Mouse (Mus musculus) CH12.LX (cell line): ENCODE results near the gene Kcnh4. TPM values are rescaled to one million over a fixed set of nuclear protein-coding genes. Genes with fewer than 3 reads are reported as not detected.

Experiments used
- DNase-seq: peaks from one replicate; pipeline ENCODE4 v3.0.0-alpha.2; 2013; ENCODE audit errors: extremely low read depth
- H3K27ac ChIP-seq: 2 replicates; pipeline ENCODE4 v1.5.1; 2012; ENCODE audit warnings: low read depth, mild to moderate bottlenecking, control low read depth, moderate library complexity; ENCODE audit not compliant: insufficient read depth
- H3K27me3 ChIP-seq: replicated peaks from 2 replicates; pipeline ENCODE3; 2012; ENCODE audit warnings: inconsistent platforms
- H3K36me3 ChIP-seq, 2 experiments: replicated peaks in 1 of 2; 2 replicates each; pipeline versions ENCODE3 to v1.6.1; 2012; ENCODE audit warnings: inconsistent platforms in 1 of 2, low read length in 1 of 2, mild to moderate bottlenecking in 1 of 2, mixed read lengths in 1 of 2, moderate library complexity in 1 of 2; ENCODE audit not compliant: control insufficient read depth in 1 of 2, insufficient read depth in 1 of 2
- H3K4me1 ChIP-seq, 2 experiments: 2 replicates each; pipeline ENCODE4 v1.6.1; 2012; ENCODE audit warnings: inconsistent platforms in 1 of 2, moderate library complexity in 1 of 2; ENCODE audit not compliant: insufficient read depth in 2 of 2, control insufficient read depth in 1 of 2
- H3K4me2 ChIP-seq: 2 replicates; pipeline ENCODE4 v1.6.1; 2012; ENCODE audit warnings: low read depth, mild to moderate bottlenecking, control low read depth; ENCODE audit not compliant: poor library complexity, insufficient read depth, severe bottlenecking
- H3K4me3 ChIP-seq, 3 experiments: fragments of 150-350 bp in 1 of 3; sonication (generic) in 1 of 3; replicated peaks in 1 of 3; 2 replicates each; pipeline versions ENCODE3 to v1.5.1; 2011 to 2012; ENCODE audit warnings: low read depth in 2 of 3, low read length in 2 of 3, mild to moderate bottlenecking in 2 of 3, moderate library complexity in 2 of 3, control low read depth in 1 of 3, improper control_type of control experiment in 1 of 3, inconsistent platforms in 1 of 3, mixed read lengths in 1 of 3; ENCODE audit not compliant: poor library complexity in 1 of 3
- H3K79me2 ChIP-seq: replicated peaks from 2 replicates; pipeline ENCODE4 v1.6.1; 2012; ENCODE audit warnings: mild to moderate bottlenecking, moderate library complexity; ENCODE audit not compliant: control insufficient read depth, poor library complexity, insufficient read depth, severe bottlenecking; ENCODE audit errors: extremely low read depth
- H3K9ac ChIP-seq: 2 replicates; pipeline ENCODE4 v1.6.1; 2012; ENCODE audit warnings: low read depth, mild to moderate bottlenecking, control low read depth, moderate library complexity; ENCODE audit not compliant: insufficient read depth
- H3K9me3 ChIP-seq: replicated peaks from 2 replicates; pipeline ENCODE3; 2012; ENCODE audit warnings: low read length, inconsistent platforms, mixed read lengths
- E2F4 ChIP-seq: IDR thresholded peaks from 2 replicates; pipeline ENCODE4 v1.6.1; 2011; ENCODE audit warnings: low read depth, low read length, improper control_type of control experiment; ENCODE audit not compliant: insufficient replicate concordance
- ETS1 ChIP-seq: conservative IDR thresholded peaks from 2 replicates; pipeline ENCODE4 v1.6.1; 2012; ENCODE audit warnings: low read depth, mild to moderate bottlenecking, inconsistent platforms, low read length, improper control_type of control experiment, moderate library complexity
- GABPA ChIP-seq: IDR thresholded peaks from 2 replicates; pipeline ENCODE4 v1.6.1; 2012; ENCODE audit warnings: low read depth, low read length, improper control_type of control experiment, inconsistent platforms; ENCODE audit not compliant: insufficient replicate concordance
- IRF4 ChIP-seq: IDR thresholded peaks from 2 replicates; pipeline ENCODE4 v1.6.1; 2014; ENCODE audit warnings: low read depth, mild to moderate bottlenecking, inconsistent platforms, low read length, improper control_type of control experiment
- JUND ChIP-seq: conservative IDR thresholded peaks from 2 replicates; pipeline ENCODE4 v1.6.1; 2011; ENCODE audit warnings: low read depth, low read length, improper control_type of control experiment
- MAFK ChIP-seq: IDR thresholded peaks from 2 replicates; pipeline ENCODE4 v1.6.1; 2011; ENCODE audit warnings: low read length, improper control_type of control experiment; ENCODE audit not compliant: insufficient replicate concordance
- MAX ChIP-seq: IDR thresholded peaks from 2 replicates; pipeline ENCODE4 v1.6.1; 2011; ENCODE audit warnings: low read length, improper control_type of control experiment
- MAZ ChIP-seq: IDR thresholded peaks from 2 replicates; pipeline ENCODE4 v1.6.1; 2012; ENCODE audit warnings: low read depth, mild to moderate bottlenecking, inconsistent platforms, low read length, improper control_type of control experiment, moderate library complexity
- MEF2A ChIP-seq: IDR thresholded peaks from 2 replicates; pipeline ENCODE4 v1.6.1; 2014; ENCODE audit warnings: low read depth, mild to moderate bottlenecking, inconsistent platforms, low read length, improper control_type of control experiment, borderline replicate concordance
- MXI1 ChIP-seq: IDR thresholded peaks from 2 replicates; pipeline ENCODE4 v1.6.1; 2011; ENCODE audit warnings: mild to moderate bottlenecking, low read depth, low read length, improper control_type of control experiment
- NRF1 ChIP-seq: IDR thresholded peaks from 2 replicates; pipeline ENCODE4 v1.6.1; 2014; ENCODE audit warnings: low read depth, mild to moderate bottlenecking, inconsistent platforms, low read length, improper control_type of control experiment, moderate library complexity
- RAD21 ChIP-seq: IDR thresholded peaks from 2 replicates; pipeline ENCODE4 v1.6.1; 2011; ENCODE audit warnings: low read depth, mild to moderate bottlenecking, low read length, improper control_type of control experiment, moderate library complexity
- RCOR1 ChIP-seq: conservative IDR thresholded peaks from 2 replicates; pipeline ENCODE4 v1.6.1; 2012; ENCODE audit warnings: low read depth, mild to moderate bottlenecking, inconsistent platforms, low read length, improper control_type of control experiment
- TCF12 ChIP-seq: IDR thresholded peaks from 2 replicates; pipeline ENCODE4 v1.6.1; 2014; ENCODE audit warnings: low read depth, mild to moderate bottlenecking, inconsistent platforms, low read length, improper control_type of control experiment
- UBTF ChIP-seq: IDR thresholded peaks from 2 replicates; pipeline ENCODE4 v1.6.1; 2012; ENCODE audit warnings: low read depth, mild to moderate bottlenecking, inconsistent platforms, low read length, improper control_type of control experiment, moderate library complexity
- USF1 ChIP-seq: IDR thresholded peaks from 2 replicates; pipeline ENCODE4 v1.6.1; 2014; ENCODE audit warnings: low read depth, mild to moderate bottlenecking, inconsistent platforms, low read length, improper control_type of control experiment
- ZKSCAN1 ChIP-seq: IDR thresholded peaks from 2 replicates; pipeline ENCODE4 v1.6.1; 2012; ENCODE audit warnings: low read depth, inconsistent platforms, low read length, improper control_type of control experiment, borderline replicate concordance
- dilution Hi-C: fragments of 300-500 bp; cut with MboI; formaldehyde crosslinking; loops from 2 replicates; pipeline ENCODE4 v1.14.3; 2020; ENCODE audit warnings: low sequenced_read_pairs; ENCODE audit not compliant: extremely low pct_unique_long_range_greater_than_20kb, extremely low pct_ligation_motif_present
- in situ Hi-C: fragments of 300-500 bp; cut with MboI; formaldehyde crosslinking; loops from 3 replicates; pipeline ENCODE4 v1.14.3; 2019; ENCODE audit warnings: low sequenced_read_pairs, low pct_ligation_motif_present, low pct_unique_long_range_greater_than_20kb, mixed read lengths
- polyA plus RNA-seq: library from polyadenylated mRNA; unstranded; fragments of >175 nt; gene quantifications from 2 replicates; pipeline ENCODE4 v1.2.1, GENCODE M21; 2012; ENCODE audit warnings: low read depth; ENCODE audit not compliant: insufficient read length
- total RNA-seq, 2 experiments: library from RNA; depleted of rRNA; stranded (reverse); fragments of 300-350 nt in 1 of 2; fragments of >200 nt in 1 of 2; gene quantifications; 2 replicates each; pipeline ENCODE4 v1.2.3; 2012 to 2014

The Kcnh4 gene
- total and polyA plus RNA-seq, 3 experiments = 0.87 to 4.0 (median 2.2) TPM

DNA sequence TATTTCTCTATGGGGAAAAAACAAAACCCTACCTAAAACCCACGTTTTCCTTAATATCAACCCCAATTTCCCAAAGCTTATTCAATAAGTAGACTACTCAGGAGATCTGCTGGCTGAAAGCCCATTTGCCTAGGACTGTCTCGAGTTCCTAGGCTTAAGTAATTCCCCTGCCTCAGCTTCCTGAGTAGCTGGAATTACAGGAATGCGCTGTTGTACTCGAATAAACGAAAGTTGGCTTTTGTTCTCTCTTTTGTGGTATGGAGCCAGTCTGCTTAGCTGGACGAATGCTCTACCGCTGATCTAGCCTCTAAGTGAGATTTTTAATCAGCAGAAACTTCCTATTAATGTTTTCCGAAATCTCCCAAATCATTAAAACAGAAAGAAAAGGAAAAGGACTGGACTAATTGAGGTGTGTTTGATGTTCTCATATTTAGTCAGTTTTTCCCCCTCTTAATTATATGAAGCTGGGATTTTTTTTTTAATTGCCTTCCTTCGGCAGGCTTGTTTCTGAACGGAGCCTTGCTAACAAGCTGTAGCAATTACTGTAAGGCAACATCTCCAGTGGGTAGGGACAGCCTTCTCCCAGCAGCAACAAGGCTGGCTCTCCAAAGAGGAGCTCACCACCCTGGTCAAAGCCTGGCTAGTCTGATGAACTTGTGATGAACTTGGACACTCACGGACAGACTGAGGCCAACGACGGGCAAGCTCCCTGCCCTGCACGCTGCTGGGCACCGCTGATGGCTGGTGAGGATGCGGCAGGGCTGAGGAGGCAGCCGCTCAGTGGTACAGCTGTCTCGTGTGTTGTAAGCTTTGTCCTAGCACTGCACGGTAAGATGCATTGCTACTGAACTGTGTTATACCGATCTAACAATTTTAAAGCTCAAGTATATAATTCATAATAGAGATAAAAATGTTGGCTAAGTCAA is 46.9 kb upstream of the Kcnh4 start:
- Histone ChIP-seq H3K36me3 (peaks cover 31 to 56% of the 10 kb centered on the region in 2 experiments), H3K9me3 (peaks cover 13% of the 10 kb centered on the region), H3K27me3 (no peaks in the 10 kb centered on the region), H3K27ac (no peak overlapping the region), H3K79me2 (no peaks in the 10 kb centered on the region), H3K4me3 (no peak overlapping the region), H3K9ac (no peak overlapping the region), H3K4me1 (peaks cover 0 to 6% of the 10 kb centered on the region in 2 experiments; a peak in 1 of 4 replicates), H3K4me2 (no peak overlapping the region)
- DNase-seq = no peak
- in situ Hi-C loops = no loop called here
- dilution Hi-C loops = no loop called here
- TF ChIP-seq MAFK (no peak), GABPA (no peak), USF1 (no peak), ZKSCAN1 (no peak), JUND (no peak), E2F4 (no peak), RCOR1 (no peak), RAD21 (no peak), ETS1 (no peak), MAZ (no peak), MAX (no peak), MXI1 (no peak), UBTF (no peak), TCF12 (no peak), MEF2A (no peak)

DNA sequence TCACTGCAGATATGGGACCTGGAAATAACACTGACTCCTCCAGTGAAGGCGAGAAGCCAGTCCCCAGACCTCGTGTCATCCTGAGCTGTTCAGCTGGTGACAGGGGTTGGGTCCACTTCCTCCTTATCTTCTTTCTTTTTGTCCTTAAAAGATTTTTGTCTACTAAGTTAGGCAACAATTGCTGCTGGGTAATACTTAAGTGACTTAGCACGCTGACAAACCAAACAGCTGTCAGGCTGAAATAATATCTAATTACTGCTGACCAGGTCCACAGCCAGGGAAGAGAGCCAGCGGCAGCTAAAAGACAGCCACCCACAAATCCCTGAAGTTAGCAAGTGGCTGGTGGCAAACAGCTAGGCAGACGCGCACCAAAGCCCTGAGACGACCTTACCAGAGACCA is 45.8 kb upstream of the Kcnh4 start:
- Histone ChIP-seq H3K36me3 (peaks cover 39 to 57% of the 10 kb centered on the region in 2 experiments), H3K79me2 (no peaks in the 10 kb centered on the region), H3K4me3 (no peak overlapping the region), H3K4me2 (no peak overlapping the region), H3K9me3 (peaks cover 6% of the 10 kb centered on the region), H3K9ac (no peak overlapping the region), H3K27me3 (no peaks in the 10 kb centered on the region), H3K27ac (no peak overlapping the region), H3K4me1 (peaks cover 0 to 6% of the 10 kb centered on the region in 2 experiments; a peak in 1 of 4 replicates)
- in situ Hi-C loops = no loop called here
- DNase-seq = no peak
- TF ChIP-seq ETS1 (no peak), NRF1 (no peak), MAFK (no peak), IRF4 (no peak), ZKSCAN1 (no peak)
- dilution Hi-C loops = no loop called here
